Mouse (Mus musculus): ENCODE measurements at regions not wholly inside any gene's neighbourhood (a gene's known extent, or its start where the extent isn't known, plus 50 kb on each side); places are given as distances from the start of the nearest gene placed in this dataset.
A peak's percentile ranks its signal among the peaks of the same experiment; 100 is the strongest.

GRCm38 (mm10) chr4:22986763-22987468 lies 498.8 kb upstream of the Pou3f2 start:
- no peaks in the 10 kb centered on the region for H3K9me3 ChIP-seq (ENCODE audit: low read length)
- H3K27ac ChIP-seq (ENCODE audit: low read depth, low read length), result no peak overlapping the region
- TF ChIP-seq CTCF (IDR thresholded peaks at IDR 0.05), result no peak
- DNase-seq (ENCODE audit: low spot score) (no peak), ATAC-seq (ENCODE audit: low FRiP score) (no peak)
- H3K36me3 ChIP-seq (ENCODE audit: insufficient read depth, low read length), result no peaks in the 10 kb centered on the region
- no peak overlapping the region for H3K4me3 ChIP-seq (ENCODE audit: low read depth, low read length)
- no peaks in the 10 kb centered on the region for H3K4me1 ChIP-seq (ENCODE audit: insufficient read depth, low read length)
- H3K9ac ChIP-seq (replicated peaks; ENCODE audit: low read length, poor library complexity, severe bottlenecking), result no peak overlapping the region
- 54% methylated on average over 4 of the region's 4 CpGs for WGBS
- no peak overlapping the region for H3K4me2 ChIP-seq (ENCODE audit: low read depth, low read length, poor library complexity, severe bottlenecking)
- H3K27me3 ChIP-seq (ENCODE audit: insufficient read depth, low read length), result no peaks in the 10 kb centered on the region

GRCm38 (mm10) chr4:22973585-22974116 lies 485.5 kb upstream of the Pou3f2 start:
- no peak overlapping the region for H3K4me2 ChIP-seq (ENCODE audit: low read depth, low read length, poor library complexity, severe bottlenecking)
- no peaks in the 10 kb centered on the region for H3K9me3 ChIP-seq (ENCODE audit: low read length)
- ATAC-seq (ENCODE audit: low FRiP score) (no peak), DNase-seq (ENCODE audit: low spot score) (peak; percentile 28)
- no peak overlapping the region for H3K9ac ChIP-seq (replicated peaks; ENCODE audit: low read length, poor library complexity, severe bottlenecking)
- H3K4me1 ChIP-seq (ENCODE audit: insufficient read depth, low read length), result peaks cover 4% of the 10 kb centered on the region; the same call in 1 of the 2 replicates
- WGBS, result 36% methylated on average over 4 of the region's 4 CpGs
- H3K4me3 ChIP-seq (ENCODE audit: low read depth, low read length), result no peak overlapping the region
- TF ChIP-seq CTCF (IDR thresholded peaks at IDR 0.05), result no peak
- H3K27ac ChIP-seq (ENCODE audit: low read depth, low read length), result no peak overlapping the region
- H3K27me3 ChIP-seq (ENCODE audit: insufficient read depth, low read length), result no peaks in the 10 kb centered on the region
- no peaks in the 10 kb centered on the region for H3K36me3 ChIP-seq (ENCODE audit: insufficient read depth, low read length)

GRCm38 (mm10) chr4:22972784-22973584 lies 484.8 kb upstream of the Pou3f2 start:
- Histone ChIP-seq H3K4me2 (ENCODE audit: low read depth, low read length, poor library complexity, severe bottlenecking) (no peak overlapping the region), H3K27ac (ENCODE audit: low read depth, low read length) (no peak overlapping the region)
- WGBS, result 37% methylated on average over 11 of the region's 11 CpGs

GRCm38 (mm10) chr4:22971127-22971526 lies 483.0 kb upstream of the Pou3f2 start:
- peak; percentile 61 for DNase-seq (ENCODE audit: low spot score)
- Histone ChIP-seq H3K4me3 (ENCODE audit: low read depth, low read length) (no peak overlapping the region), H3K27me3 (ENCODE audit: insufficient read depth, low read length) (no peaks in the 10 kb centered on the region), H3K9me3 (ENCODE audit: low read length) (no peaks in the 10 kb centered on the region), H3K4me1 (ENCODE audit: insufficient read depth, low read length) (peaks cover 4% of the 10 kb centered on the region; the same call in 1 of the 2 replicates), H3K4me2 (ENCODE audit: low read depth, low read length, poor library complexity, severe bottlenecking) (no peak overlapping the region), H3K36me3 (ENCODE audit: insufficient read depth, low read length) (no peaks in the 10 kb centered on the region), H3K9ac (replicated peaks; ENCODE audit: low read length, poor library complexity, severe bottlenecking) (no peak overlapping the region), H3K27ac (ENCODE audit: low read depth, low read length) (no peak overlapping the region)
- TF ChIP-seq CTCF (IDR thresholded peaks at IDR 0.05), result no peak
- peak; percentile 79 for ATAC-seq (ENCODE audit: low FRiP score)
- WGBS, result 21% methylated on average over 2 of the region's 2 CpGs

More at GRCm38 (mm10) chr4:22972784-22973584, 484.8 kb upstream of the Pou3f2 start:
- Histone ChIP-seq H3K4me1 (ENCODE audit: insufficient read depth, low read length) (peaks cover 4% of the 10 kb centered on the region; the same call in 1 of the 2 replicates), H3K9ac (replicated peaks; ENCODE audit: low read length, poor library complexity, severe bottlenecking) (no peak overlapping the region), H3K27me3 (ENCODE audit: insufficient read depth, low read length) (no peaks in the 10 kb centered on the region), H3K9me3 (ENCODE audit: low read length) (no peaks in the 10 kb centered on the region), H3K4me3 (ENCODE audit: low read depth, low read length) (no peak overlapping the region), H3K36me3 (ENCODE audit: insufficient read depth, low read length) (no peaks in the 10 kb centered on the region)
- ATAC-seq (ENCODE audit: low FRiP score) (no peak), DNase-seq (ENCODE audit: low spot score) (peak; percentile 15)
- peak; percentile 66 for TF ChIP-seq CTCF (IDR thresholded peaks at IDR 0.05)

- 7% methylated on average over 5 of the region's 5 CpGs for WGBS
- no peak for DNase-seq (ENCODE audit: low spot score)
- no peak for ATAC-seq (ENCODE audit: low FRiP score)
- Histone ChIP-seq H3K4me1 (ENCODE audit: insufficient read depth, low read length) (peaks cover 4% of the 10 kb centered on the region; the same call in 1 of the 2 replicates), H3K9me3 (ENCODE audit: low read length) (no peaks in the 10 kb centered on the region), H3K9ac (replicated peaks; ENCODE audit: low read length, poor library complexity, severe bottlenecking) (no peak overlapping the region), H3K27ac (ENCODE audit: low read depth, low read length) (no peak overlapping the region), H3K4me3 (ENCODE audit: low read depth, low read length) (no peak overlapping the region), H3K4me2 (ENCODE audit: low read depth, low read length, poor library complexity, severe bottlenecking) (no peak overlapping the region), H3K27me3 (ENCODE audit: insufficient read depth, low read length) (no peaks in the 10 kb centered on the region), H3K36me3 (ENCODE audit: insufficient read depth, low read length) (no peaks in the 10 kb centered on the region)
- TF ChIP-seq CTCF (IDR thresholded peaks at IDR 0.05), result no peak
Observed at GRCm38 (mm10) chr4:22970495-22970894, 482.3 kb upstream of the Pou3f2 start.

- no peak for TF ChIP-seq CTCF (IDR thresholded peaks at IDR 0.05)
- H3K36me3 ChIP-seq (ENCODE audit: insufficient read depth, low read length), result no peaks in the 10 kb centered on the region
- no peak overlapping the region for H3K4me2 ChIP-seq (ENCODE audit: low read depth, low read length, poor library complexity, severe bottlenecking)
- no peaks in the 10 kb centered on the region for H3K4me1 ChIP-seq (ENCODE audit: insufficient read depth, low read length)
- ATAC-seq (ENCODE audit: low FRiP score), result no peak
- H3K27ac ChIP-seq (ENCODE audit: low read depth, low read length), result no peak overlapping the region
- H3K4me3 ChIP-seq (ENCODE audit: low read depth, low read length), result no peak overlapping the region
- no peak for DNase-seq (ENCODE audit: low spot score)
- WGBS, result 76% methylated on average over 1 of the region's 1 CpGs
- H3K9me3 ChIP-seq (ENCODE audit: low read length), result no peaks in the 10 kb centered on the region
- H3K27me3 ChIP-seq (ENCODE audit: insufficient read depth, low read length), result no peaks in the 10 kb centered on the region
- no peak overlapping the region for H3K9ac ChIP-seq (replicated peaks; ENCODE audit: low read length, poor library complexity, severe bottlenecking)
Observed at GRCm38 (mm10) chr4:22949422-22949821, 461.3 kb upstream of the Pou3f2 start.
